Mouse (Mus musculus) limb, embryonic 10.5 days (tissue): ENCODE measurements around the gene Hdgf. TPM values are rescaled to one million over a fixed set of nuclear protein-coding genes. Genes with fewer than 3 reads are reported as not detected.
"Not testable (repeated sequence)": the region's sequence is repeated elsewhere in the genome, so short reads cannot be mapped to it uniquely, and the experiment has no call there.

Experiments used
- DNase-seq: peaks from one replicate; pipeline ENCODE4 v3.0.0-alpha.2; 2017; ENCODE audit warnings: low spot score
- H3K27ac ChIP-seq: fragments of 300-500 bp; sonication (generic); 2 replicates; pipeline ENCODE4 v1.5.1; 2016; ENCODE audit warnings: mild to moderate bottlenecking
- H3K27me3 ChIP-seq: fragments of 300-500 bp; sonication (generic); 2 replicates; pipeline ENCODE4 v1.6.1; 2016; ENCODE audit warnings: low read depth, mild to moderate bottlenecking; ENCODE audit not compliant: poor library complexity, severe bottlenecking
- H3K36me3 ChIP-seq: fragments of 300-500 bp; sonication (generic); 2 replicates; pipeline ENCODE4 v1.6.1; 2016; ENCODE audit warnings: mild to moderate bottlenecking, moderate library complexity
- H3K4me1 ChIP-seq: fragments of 300-500 bp; sonication (generic); 2 replicates; pipeline ENCODE4 v1.6.1; 2016
- H3K4me3 ChIP-seq: fragments of 300-500 bp; sonication (generic); 2 replicates; pipeline ENCODE4 v1.5.1; 2016; ENCODE audit warnings: mild to moderate bottlenecking, moderate library complexity
- H3K9me3 ChIP-seq: fragments of 300-500 bp; sonication (generic); replicated peaks from 2 replicates; pipeline ENCODE4 v1.6.1; 2016; ENCODE audit warnings: mild to moderate bottlenecking
- WGBS: fragments of 180-500 bp; shearing (Covaris S2); methylation state at CpG from one replicate; pipeline ENCODE4 v1.1.7; 2016; 5-methylcytosine and 5-hydroxymethylcytosine counted together
- polyA plus RNA-seq: library from polyadenylated mRNA; unstranded; fragments of >200 nt; fragmentation: Nextera tagmentation; extraction: Ambion mirVana; gene quantifications from 2 replicates; pipeline ENCODE4 v1.2.1, GENCODE M21; 2016

Gene Hdgf
- 272 and 313 TPM in 2 replicates for polyA plus RNA-seq

DNA sequence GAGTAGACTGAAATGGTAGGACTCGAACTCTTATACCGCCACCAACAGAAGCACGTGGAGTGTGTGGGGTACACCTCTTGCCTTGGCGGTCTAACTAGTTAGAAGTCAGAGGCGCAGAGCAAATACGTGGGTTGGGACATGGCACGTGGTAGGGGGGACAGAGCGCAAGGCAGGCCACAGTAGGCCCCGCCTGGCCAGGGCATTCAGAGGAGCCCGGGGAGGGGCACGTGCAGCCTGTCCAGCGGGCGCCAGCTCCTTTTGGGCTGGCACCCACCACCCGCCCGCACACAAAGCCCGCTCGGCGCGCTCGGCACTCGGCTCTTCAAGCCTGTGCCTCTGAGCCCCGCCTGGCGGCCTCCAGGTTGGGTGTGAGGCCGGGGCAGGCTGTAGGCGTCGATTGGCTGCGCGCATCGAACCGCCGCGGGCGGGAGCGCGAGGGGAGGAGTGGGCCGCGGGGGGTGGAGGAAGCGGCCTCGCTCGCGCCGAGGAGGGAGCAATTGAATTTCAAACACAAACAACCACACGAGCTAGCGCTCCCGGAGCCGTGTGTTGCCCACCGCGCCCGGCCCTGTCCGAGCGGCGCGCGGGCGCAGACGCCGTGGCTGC lies at the start of gene Hdgf:
Gene Hdgf (plus strand): TSS at position 442 of the 606 bp plus-strand sequence.
- Histone ChIP-seq H3K4me3 (peak within 1 kb of the TSS; percentile 94), H3K9me3 (no peaks in the 10 kb centered on the region), H3K27ac (peak within 1 kb of the TSS; percentile 98), H3K4me1 (peaks cover 44% of the 10 kb centered on the region), H3K27me3 (no peaks in the 10 kb centered on the region), H3K36me3 (peaks cover 6% of the 10 kb centered on the region)
- peak; percentile 97 for DNase-seq
- WGBS, result 1% methylated on average over 57 of the region's 57 CpGs

DNA sequence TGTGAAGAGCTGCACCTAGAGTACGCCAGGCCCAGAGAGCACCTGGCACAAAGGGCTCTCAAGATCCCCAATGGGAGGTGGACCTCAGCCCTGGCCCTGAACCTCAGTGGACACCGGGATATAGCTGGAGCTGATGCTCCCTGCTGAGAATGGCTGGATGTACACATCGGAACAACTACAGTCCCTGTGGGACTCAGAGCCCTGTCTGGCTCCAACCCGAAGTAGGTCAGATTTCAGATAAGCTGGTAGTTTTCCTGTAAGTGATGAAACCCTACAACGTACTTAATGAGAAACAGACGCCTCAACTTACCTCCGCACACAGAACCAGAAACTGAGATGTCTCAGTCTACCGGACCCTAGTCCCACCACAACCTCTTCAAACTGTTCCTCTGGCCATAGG lies 48.5 kb upstream of the Hdgf start:
- no peaks in the 10 kb centered on the region for H3K27me3 ChIP-seq
- no peak overlapping the region for H3K27ac ChIP-seq
- DNase-seq, result no peak
- no peaks in the 10 kb centered on the region for H3K9me3 ChIP-seq
- WGBS, result 75% methylated on average over 8 of the region's 8 CpGs
- H3K4me3 ChIP-seq, result no peak overlapping the region
- H3K4me1 ChIP-seq, result peaks cover 9% of the 10 kb centered on the region; the same call in 1 of the 2 replicates
- peaks cover 71% of the 10 kb centered on the region for H3K36me3 ChIP-seq

DNA sequence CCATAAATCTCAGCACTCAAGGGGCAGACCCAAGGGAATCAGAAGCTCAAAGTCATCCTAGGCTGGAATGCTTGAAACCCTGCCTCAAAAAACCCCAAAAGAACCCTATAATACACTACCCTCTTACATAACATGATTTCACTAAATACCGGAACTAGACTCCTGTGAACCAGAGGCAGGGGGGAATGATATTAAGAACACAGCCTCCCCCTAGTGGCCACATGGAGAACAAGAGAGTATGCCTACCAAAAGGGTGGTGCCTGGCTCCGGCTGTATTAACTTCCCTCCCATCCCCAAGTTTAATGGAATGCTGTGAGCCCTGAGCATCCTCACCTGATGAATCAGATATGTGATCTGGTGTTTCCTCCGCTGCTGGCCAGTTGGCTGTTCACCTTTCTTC lies 46.3 kb upstream of the Hdgf start:
- H3K36me3 ChIP-seq, result peaks cover 89% of the 10 kb centered on the region
- H3K4me3 ChIP-seq, result no peak overlapping the region
- no peaks in the 10 kb centered on the region for H3K27me3 ChIP-seq
- no peak overlapping the region for H3K27ac ChIP-seq
- 41% methylated on average over 3 of the region's 3 CpGs for WGBS
- peak; percentile 63 for DNase-seq
- H3K4me1 ChIP-seq, result peaks cover 9% of the 10 kb centered on the region; the same call in 1 of the 2 replicates
- H3K9me3 ChIP-seq, result no peaks in the 10 kb centered on the region

DNA sequence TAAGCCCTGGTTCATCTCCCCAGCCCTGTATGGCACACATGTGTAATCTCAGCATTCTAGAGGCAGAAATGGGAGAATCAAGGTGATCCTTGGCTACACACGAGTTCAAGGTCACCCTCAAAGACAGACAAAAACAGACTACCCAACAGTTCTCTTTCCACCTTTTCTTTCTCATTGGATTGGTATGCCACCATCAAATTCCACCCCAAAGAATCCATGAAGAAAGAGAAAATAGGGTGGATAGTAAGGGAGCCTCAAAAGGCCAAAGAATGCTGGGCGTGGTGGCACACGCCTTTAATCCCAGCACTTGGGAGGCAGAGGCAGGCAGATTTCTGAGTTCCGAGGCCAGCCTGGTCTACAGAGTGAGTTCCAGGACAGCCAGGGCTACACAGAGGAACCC lies 42.0 kb upstream of the Hdgf start:
- peaks cover 97% of the 10 kb centered on the region for H3K36me3 ChIP-seq
- not testable (repeated sequence) for H3K4me3 ChIP-seq, H3K4me1 ChIP-seq, H3K27me3 ChIP-seq, DNase-seq, H3K9me3 ChIP-seq, H3K27ac ChIP-seq
- 94% methylated on average over 4 of the region's 4 CpGs for WGBS

DNA sequence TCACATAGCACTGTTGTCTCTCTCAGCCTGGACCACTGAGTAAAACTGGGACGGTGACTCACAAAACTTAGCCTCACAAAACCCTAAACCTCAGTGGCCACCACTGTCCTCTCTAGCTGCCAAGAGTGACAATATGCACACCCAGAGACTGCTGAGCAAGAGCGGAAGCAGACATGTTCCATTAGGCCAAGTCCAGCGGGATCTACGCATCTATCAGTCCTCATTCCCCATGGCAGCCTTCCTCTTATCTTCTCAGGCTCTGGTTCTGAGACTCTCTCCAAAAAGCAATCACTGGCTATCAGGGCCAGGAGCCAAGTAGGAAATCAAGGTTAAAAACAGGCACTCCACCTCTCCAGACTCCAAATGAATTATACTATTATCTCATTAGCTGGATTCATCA lies 28.4 kb upstream of the Hdgf start:
- Histone ChIP-seq H3K27me3 (no peaks in the 10 kb centered on the region), H3K36me3 (peaks cover 92% of the 10 kb centered on the region), H3K27ac (no peak overlapping the region), H3K4me3 (no peak overlapping the region), H3K4me1 (no peaks in the 10 kb centered on the region), H3K9me3 (no peaks in the 10 kb centered on the region)
- WGBS, result 96% methylated on average over 4 of the region's 4 CpGs
- DNase-seq, result no peak

DNA sequence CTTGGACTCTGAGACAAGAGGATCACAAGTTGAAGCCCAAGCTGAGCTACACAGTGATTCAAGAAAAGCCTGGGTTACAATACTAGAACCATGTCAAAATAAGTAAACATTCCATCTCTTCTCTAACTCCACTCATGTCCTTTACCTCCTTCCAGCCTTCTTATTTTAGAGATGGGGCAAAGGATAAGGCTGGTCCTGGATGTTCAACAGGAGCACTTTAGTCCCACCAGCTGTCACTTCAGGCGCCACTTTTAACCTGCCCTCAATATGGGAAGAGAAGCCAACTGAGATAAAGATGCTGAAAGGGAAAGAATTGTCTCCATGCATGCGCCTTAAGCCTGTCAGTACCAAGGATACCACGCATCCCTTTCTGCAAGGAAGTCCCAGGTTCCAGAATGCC lies 21.8 kb upstream of the Hdgf start:
- H3K27ac ChIP-seq, result peak overlapping the region; percentile 95
- H3K36me3 ChIP-seq, result peaks cover 38% of the 10 kb centered on the region
- peak overlapping the region; percentile 99 for H3K4me3 ChIP-seq
- DNase-seq, result peak; percentile 40
- H3K4me1 ChIP-seq, result peaks cover 21% of the 10 kb centered on the region
- WGBS, result 5% methylated on average over 3 of the region's 3 CpGs
- H3K27me3 ChIP-seq, result no peaks in the 10 kb centered on the region
- H3K9me3 ChIP-seq, result no peaks in the 10 kb centered on the region

DNA sequence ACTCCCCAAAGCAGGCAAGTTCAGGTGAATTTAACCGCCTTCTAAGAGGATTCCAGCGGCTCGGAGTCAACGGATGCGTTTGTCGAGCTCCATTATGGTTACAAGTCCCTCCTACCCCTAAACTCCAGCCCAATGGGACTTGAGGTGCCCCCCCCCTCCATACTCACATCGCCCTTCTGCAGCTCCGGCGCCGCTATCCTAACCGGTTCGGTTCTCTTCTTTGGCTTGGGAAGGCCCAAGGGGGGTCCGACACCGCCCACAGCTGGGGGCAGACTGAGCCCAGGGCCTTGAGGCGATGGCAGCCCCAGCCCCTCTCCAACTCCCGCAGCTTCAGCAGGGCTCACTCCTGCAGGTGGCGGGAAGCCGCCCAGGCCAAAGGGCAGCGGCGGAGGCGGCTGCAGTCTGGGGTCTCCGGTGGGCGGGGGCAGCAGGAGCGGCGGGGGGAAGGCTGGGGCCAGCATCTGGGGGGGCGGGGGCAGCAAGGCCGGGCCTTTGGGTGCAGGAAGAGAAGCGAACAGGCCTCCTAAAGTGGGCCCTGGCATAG lies 21.3 kb upstream of the Hdgf start:
- under 1% methylated on average over 28 of the region's 28 CpGs for WGBS
- peaks cover 21% of the 10 kb centered on the region for H3K4me1 ChIP-seq
- DNase-seq, result peak; percentile 71
- no peaks in the 10 kb centered on the region for H3K27me3 ChIP-seq
- H3K27ac ChIP-seq, result peak overlapping the region; percentile 95
- H3K9me3 ChIP-seq, result no peaks in the 10 kb centered on the region
- H3K4me3 ChIP-seq, result peak overlapping the region; percentile 99
- H3K36me3 ChIP-seq, result peaks cover 35% of the 10 kb centered on the region

DNA sequence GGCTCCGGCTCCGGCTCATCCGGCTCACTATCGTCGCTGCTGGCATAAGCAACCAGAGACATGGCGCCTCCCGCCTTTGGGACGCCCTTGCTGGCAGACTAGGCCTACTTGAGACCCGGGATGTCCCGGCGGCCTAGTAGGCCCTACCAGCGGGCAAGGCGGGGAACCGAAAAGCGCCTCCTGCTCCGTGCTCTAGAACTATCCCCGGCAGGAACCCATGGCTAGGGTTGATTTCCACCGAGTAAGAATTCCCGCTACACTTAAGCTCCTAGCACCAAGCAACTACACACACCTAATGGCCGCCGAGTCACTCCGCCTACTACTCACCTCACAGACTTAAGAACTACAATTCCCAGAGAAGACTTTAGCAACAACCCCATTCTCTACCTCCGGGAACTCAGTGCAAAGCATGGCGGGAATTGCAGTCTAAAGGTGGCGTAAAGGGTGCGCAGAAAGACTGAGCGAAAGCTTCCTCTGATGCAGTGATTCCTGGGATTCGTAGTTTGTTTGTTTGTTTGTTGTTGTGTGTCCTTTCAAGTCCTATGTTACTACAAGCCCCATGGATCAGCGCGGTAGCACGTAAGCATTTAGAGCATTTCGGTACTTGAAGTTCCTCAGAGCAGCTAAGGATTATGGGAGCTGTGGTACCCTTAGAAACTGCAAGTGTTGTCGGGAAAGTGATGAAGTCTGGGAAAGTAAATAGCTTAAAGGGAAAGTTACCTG lies 20.7 kb upstream of the Hdgf start, which contains the start of gene Prcc:
Gene Prcc (minus strand): TSS at position 328 of the 723 bp plus-strand sequence.
- Histone ChIP-seq H3K27ac (peak within 1 kb of the TSS; percentile 95), H3K27me3 (no peaks in the 10 kb centered on the region), H3K4me1 (peaks cover 21% of the 10 kb centered on the region), H3K9me3 (no peaks in the 10 kb centered on the region), H3K4me3 (peak within 1 kb of the TSS; percentile 99), H3K36me3 (peaks cover 28% of the 10 kb centered on the region)
- DNase-seq, result peak; percentile 82
- under 1% methylated on average over 33 of the region's 33 CpGs for WGBS

DNA sequence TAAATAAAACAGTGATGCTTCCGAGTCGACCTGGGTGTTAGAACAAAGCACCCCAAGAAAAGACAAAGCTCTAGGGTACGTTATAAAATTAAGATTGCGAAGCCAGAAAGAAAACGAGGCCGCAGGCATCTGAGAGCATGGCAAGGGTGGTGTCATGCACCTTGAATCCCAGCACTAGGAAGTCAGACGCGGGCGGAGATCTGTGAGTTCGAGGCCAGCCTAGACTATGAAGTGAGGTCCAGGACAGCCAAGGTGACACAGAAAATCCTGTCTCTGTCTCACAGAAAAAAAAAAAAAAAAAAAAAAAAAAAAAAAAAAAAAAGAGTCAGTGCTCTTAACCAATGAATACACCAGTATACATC lies 20.1 kb upstream of the Hdgf start:
- peak overlapping the region; percentile 95 for H3K27ac ChIP-seq
- peak; percentile 52 for DNase-seq
- H3K4me1 ChIP-seq, result peaks cover 21% of the 10 kb centered on the region
- H3K36me3 ChIP-seq, result peaks cover 23% of the 10 kb centered on the region
- no peaks in the 10 kb centered on the region for H3K9me3 ChIP-seq
- H3K27me3 ChIP-seq, result no peaks in the 10 kb centered on the region
- 13% methylated on average over 10 of the region's 10 CpGs for WGBS
- H3K4me3 ChIP-seq, result peak overlapping the region; percentile 99

DNA sequence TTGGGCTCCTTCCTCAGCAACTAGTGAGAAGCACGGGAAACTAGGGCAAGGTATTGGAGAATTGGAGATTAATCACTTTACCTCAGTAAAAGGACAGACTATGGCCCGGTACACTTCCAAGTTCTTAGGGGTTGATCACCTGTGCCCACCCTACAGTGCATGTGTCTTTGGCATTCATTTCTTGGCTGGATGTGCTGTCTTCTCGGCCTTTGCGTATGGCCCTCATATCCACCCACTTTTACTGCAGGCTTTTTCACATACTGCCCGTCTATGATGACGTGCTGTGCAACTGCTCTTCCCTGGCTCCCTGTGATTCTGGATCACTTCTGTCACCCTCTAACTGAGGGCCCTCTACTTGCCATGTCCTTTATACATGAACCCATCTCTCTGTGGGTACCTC lies 19.7 kb upstream of the Hdgf start:
- 87% methylated on average over 6 of the region's 6 CpGs for WGBS
- no peaks in the 10 kb centered on the region for H3K27me3 ChIP-seq
- H3K4me3 ChIP-seq, result peak overlapping the region; percentile 99
- peaks cover 21% of the 10 kb centered on the region for H3K4me1 ChIP-seq
- DNase-seq, result no peak
- H3K27ac ChIP-seq, result peak overlapping the region; percentile 95; the same call in 1 of the 2 replicates
- no peaks in the 10 kb centered on the region for H3K9me3 ChIP-seq
- peaks cover 18% of the 10 kb centered on the region for H3K36me3 ChIP-seq

DNA sequence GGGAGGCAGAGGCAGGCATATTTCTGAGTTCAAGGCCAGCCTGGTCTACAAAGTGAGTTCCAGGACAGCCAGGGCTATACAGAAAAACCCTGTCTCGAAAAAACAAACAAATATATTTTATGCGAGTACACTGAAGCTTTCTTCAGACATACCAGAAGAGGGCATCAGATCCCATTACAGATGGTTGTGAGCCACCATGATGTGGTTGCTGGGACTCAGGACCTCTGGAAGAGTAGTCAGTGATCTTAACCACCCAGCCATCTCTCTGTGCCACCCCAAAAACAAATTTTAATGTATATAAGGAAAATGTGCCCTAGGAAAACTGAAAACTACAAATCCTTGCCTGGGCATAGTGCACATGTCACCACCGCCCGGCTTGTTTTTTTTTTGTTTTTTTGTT lies 18.7 kb upstream of the Hdgf start:
- not testable (repeated sequence) for H3K27ac ChIP-seq, H3K9me3 ChIP-seq, H3K4me3 ChIP-seq, DNase-seq, H3K27me3 ChIP-seq
- WGBS, result 84% methylated on average over 4 of the region's 4 CpGs
- Histone ChIP-seq H3K4me1 (peaks cover 21% of the 10 kb centered on the region), H3K36me3 (peaks cover 11% of the 10 kb centered on the region)

DNA sequence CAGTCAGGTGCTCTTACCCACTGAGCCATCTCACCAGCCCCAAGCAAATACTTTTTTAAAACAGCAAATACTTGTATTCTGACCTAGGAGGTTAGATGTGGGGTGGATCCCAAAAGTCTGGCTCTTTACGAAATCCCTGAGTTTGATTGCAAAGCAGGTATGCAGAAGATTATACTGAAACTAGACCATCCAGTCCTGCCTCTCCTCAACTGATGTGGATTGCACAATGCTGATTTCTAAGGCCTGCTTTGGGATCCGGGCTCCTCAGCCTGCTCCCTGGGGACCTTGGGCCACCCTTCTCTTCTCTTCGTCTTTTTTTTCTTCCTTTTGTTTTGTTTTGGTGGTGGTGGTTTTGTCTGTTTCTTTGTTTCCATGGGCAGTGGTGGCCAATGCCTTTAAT lies 14.6 kb upstream of the Hdgf start:
- no peaks in the 10 kb centered on the region for H3K27me3 ChIP-seq
- H3K4me3 ChIP-seq, result no peak overlapping the region
- WGBS, result 67% methylated on average over 3 of the region's 3 CpGs
- H3K36me3 ChIP-seq, result no peaks in the 10 kb centered on the region
- H3K9me3 ChIP-seq, result no peaks in the 10 kb centered on the region
- H3K4me1 ChIP-seq, result no peaks in the 10 kb centered on the region
- H3K27ac ChIP-seq, result no peak overlapping the region
- DNase-seq, result no peak

DNA sequence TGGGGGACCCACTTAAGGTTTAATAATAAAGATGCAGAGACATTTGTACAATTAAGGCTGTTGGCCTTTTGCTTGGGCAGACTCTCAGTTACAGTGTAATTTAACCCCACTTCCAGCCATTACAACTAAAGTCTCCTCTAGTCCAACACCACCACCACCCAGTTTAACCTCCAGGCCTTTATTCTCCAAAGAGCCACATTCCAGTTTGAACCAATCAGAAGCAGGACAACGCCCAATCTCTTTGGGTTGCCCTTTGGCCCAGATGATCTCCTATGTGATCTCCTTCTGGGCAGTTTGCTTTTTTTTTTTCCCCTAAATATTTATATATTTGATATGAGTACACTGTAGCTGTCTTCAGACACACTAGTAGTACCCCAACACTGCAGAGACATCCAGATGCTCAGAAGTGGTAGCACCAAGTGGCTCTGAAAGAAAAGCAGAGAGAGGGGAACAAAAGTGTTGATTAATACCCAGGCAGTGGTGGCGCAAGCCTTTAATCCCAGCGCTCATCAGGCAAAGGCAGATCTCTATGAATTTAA lies 12.7 kb upstream of the Hdgf start:
- WGBS, result 83% methylated on average over 3 of the region's 3 CpGs
- H3K36me3 ChIP-seq, result no peaks in the 10 kb centered on the region
- H3K27ac ChIP-seq, result no peak overlapping the region
- H3K9me3 ChIP-seq, result no peaks in the 10 kb centered on the region
- no peak for DNase-seq
- no peak overlapping the region for H3K4me3 ChIP-seq
- no peaks in the 10 kb centered on the region for H3K27me3 ChIP-seq
- no peaks in the 10 kb centered on the region for H3K4me1 ChIP-seq
